Mouse (Mus musculus) hindbrain, embryonic 16.5 days (tissue): ENCODE measurements around the gene Qdpr. TPM values are rescaled to one million over a fixed set of nuclear protein-coding genes. Genes with fewer than 3 reads are reported as not detected.
A peak's percentile ranks its signal among the peaks of the same experiment; 100 is the strongest.

Experiments used
- ATAC-seq: fragments of 200-750 bp; cut with Nextera tagmentation; 2 replicates; pipeline ENCODE4 v1.8.0; 2017; ENCODE audit warnings: moderate TSS enrichment, moderate library complexity
- H3K27ac ChIP-seq: fragments of 300-500 bp; sonication (generic); 2 replicates; pipeline ENCODE4 v1.5.1; 2014; ENCODE audit warnings: low read depth, mild to moderate bottlenecking, control low read depth, low read length, moderate library complexity
- H3K27me3 ChIP-seq: fragments of 300-500 bp; sonication (generic); replicated peaks from 2 replicates; pipeline ENCODE4 v1.6.1; 2014; ENCODE audit warnings: low read length; ENCODE audit not compliant: control insufficient read depth, insufficient read depth
- H3K36me3 ChIP-seq: fragments of 300-500 bp; sonication (generic); 2 replicates; pipeline ENCODE4 v1.6.1; 2014; ENCODE audit warnings: mild to moderate bottlenecking, low read length, moderate library complexity, mixed read lengths; ENCODE audit not compliant: control insufficient read depth, insufficient read depth
- H3K4me1 ChIP-seq: fragments of 300-500 bp; sonication (generic); 2 replicates; pipeline ENCODE4 v1.6.1; 2014; ENCODE audit warnings: low read depth, low read length; ENCODE audit not compliant: control insufficient read depth, insufficient read depth
- H3K4me2 ChIP-seq: fragments of 300-500 bp; sonication (generic); 2 replicates; pipeline ENCODE4 v1.6.1; 2014; ENCODE audit warnings: mild to moderate bottlenecking, low read length, control low read depth, moderate library complexity
- H3K4me3 ChIP-seq: fragments of 300-500 bp; sonication (generic); 2 replicates; pipeline ENCODE4 v1.5.1; 2014; ENCODE audit warnings: mild to moderate bottlenecking, low read length, control low read depth, moderate library complexity
- H3K9ac ChIP-seq: fragments of 300-500 bp; sonication (generic); 2 replicates; pipeline ENCODE4 v1.6.1; 2014; ENCODE audit warnings: low read depth, mild to moderate bottlenecking, control low read depth, low read length, moderate library complexity
- H3K9me3 ChIP-seq: fragments of 300-500 bp; sonication (generic); 2 replicates; pipeline ENCODE4 v1.6.1; 2014; ENCODE audit warnings: mild to moderate bottlenecking, low read length, moderate library complexity; ENCODE audit not compliant: control insufficient read depth
- WGBS: fragments of 180-500 bp; shearing (Covaris S2); extraction: QIAGEN DNeasy Blood & Tissue Kit; methylation state at CpG from one replicate; pipeline ENCODE4 v1.1.7; 2014; 5-methylcytosine and 5-hydroxymethylcytosine counted together
- polyA plus RNA-seq: library from polyadenylated mRNA; unstranded; fragments of >200 nt; fragmentation: Nextera tagmentation; extraction: Ambion mirVana; gene quantifications from 2 replicates; pipeline ENCODE4 v1.2.1, GENCODE M21; 2015

Qdpr gene
- polyA plus RNA-seq, 1 experiment from 2014 or later, result 154 TPM

DNA sequence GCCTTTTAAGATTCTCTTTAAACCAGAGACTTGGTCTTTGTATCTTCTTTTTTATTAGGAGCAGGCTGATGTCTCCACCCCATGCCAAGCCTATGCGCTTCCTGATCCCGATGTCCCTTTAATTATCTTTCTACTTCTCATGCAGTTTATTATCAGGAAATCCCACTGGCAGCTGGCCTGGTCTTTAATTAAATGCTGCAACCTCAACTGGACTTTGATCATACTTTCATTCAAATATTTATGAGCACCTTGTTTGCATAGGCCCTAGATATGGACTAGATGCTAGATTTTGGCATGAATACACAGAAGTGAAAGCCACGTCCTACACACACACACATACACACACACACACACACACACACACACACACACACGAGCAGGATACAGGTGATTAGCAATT is 41.7 kb upstream of the Qdpr start:
- no peak overlapping the region for H3K9ac ChIP-seq
- H3K27me3 ChIP-seq, result 0 out of 2 replicates have a peak, but pooled peaks cover 2% of the 10 kb centered on the region
- no peak overlapping the region for H3K27ac ChIP-seq
- H3K4me1 ChIP-seq, result peaks cover 3% of the 10 kb centered on the region
- 85% methylated on average over 4 of the region's 4 CpGs for WGBS
- no peak overlapping the region for H3K4me3 ChIP-seq
- H3K4me2 ChIP-seq, result no peak overlapping the region
- no peaks in the 10 kb centered on the region for H3K36me3 ChIP-seq
- H3K9me3 ChIP-seq, result no peaks in the 10 kb centered on the region
- ATAC-seq, result no peak

DNA sequence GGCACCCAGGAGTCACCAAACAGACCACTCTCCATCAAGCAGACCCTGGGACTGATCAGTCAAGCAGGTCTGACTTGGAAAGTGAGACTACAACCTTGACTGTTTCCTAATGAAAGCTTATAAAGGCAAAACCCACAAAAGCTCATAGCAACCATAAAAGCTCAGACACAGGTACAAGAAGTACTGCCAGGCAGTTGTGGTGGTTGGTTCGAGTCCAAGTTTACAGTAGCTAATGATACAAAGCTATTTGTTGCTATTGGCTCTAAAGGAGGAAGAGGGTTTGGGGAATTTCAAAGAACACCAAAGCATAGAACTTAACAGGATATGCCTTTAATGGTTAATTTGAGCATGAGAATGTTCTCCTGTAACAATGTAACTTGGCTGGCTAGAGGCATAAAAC is 33.6 kb upstream of the Qdpr start:
- no peak overlapping the region for H3K4me2 ChIP-seq
- H3K4me3 ChIP-seq, result no peak overlapping the region
- H3K9ac ChIP-seq, result no peak overlapping the region
- H3K9me3 ChIP-seq, result no peaks in the 10 kb centered on the region
- 89% methylated on average over 1 of the region's 1 CpGs for WGBS
- H3K36me3 ChIP-seq, result no peaks in the 10 kb centered on the region
- no peak for ATAC-seq
- no peaks in the 10 kb centered on the region for H3K4me1 ChIP-seq
- H3K27me3 ChIP-seq, result peaks cover 2% of the 10 kb centered on the region; the same call in 1 of the 2 replicates
- no peak overlapping the region for H3K27ac ChIP-seq

DNA sequence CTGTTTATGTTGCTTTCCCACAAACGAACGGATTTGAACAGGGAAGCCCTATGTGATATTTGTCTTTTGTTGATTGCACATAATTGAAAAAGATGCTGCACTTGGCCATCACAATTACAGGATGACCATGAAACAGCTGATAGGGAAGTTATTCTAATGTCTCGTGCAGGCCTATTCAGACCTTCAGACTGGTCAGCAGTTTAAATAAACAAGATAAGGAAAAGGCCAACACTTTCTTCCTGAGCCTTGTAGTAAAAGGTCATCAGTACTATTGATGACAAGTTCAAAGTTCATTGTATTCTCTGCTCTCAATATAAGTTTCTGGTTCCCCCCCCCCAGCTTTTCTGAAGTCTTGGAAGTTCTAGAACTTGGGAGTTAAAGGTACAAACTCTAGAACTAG is 32.6 kb upstream of the Qdpr start:
- Histone ChIP-seq H3K4me3 (no peak overlapping the region), H3K27me3 (peaks cover 2% of the 10 kb centered on the region; the same call in 1 of the 2 replicates), H3K9ac (no peak overlapping the region), H3K4me2 (no peak overlapping the region), H3K9me3 (no peaks in the 10 kb centered on the region), H3K4me1 (no peaks in the 10 kb centered on the region), H3K27ac (no peak overlapping the region), H3K36me3 (no peaks in the 10 kb centered on the region)
- 79% methylated on average over 3 of the region's 3 CpGs for WGBS
- no peak for ATAC-seq

DNA sequence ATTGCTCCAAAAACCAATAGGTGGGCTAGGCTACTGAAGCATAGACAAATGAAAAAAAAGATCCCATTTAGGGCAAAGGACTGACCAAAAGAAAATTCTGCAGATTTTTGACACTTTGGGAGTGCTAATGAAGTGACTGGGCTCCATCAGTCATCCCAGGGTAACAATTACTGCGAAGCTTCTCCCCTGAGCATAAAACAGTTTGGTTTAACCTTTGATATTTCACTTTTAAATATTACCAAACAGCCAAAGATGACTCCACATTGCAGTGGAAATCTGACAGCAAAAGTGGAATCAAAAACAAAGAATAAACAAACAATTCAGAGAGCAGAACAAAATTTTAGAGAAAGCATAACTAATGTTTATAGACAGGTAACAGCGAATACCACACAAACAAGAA is 31.1 kb upstream of the Qdpr start:
- Histone ChIP-seq H3K4me1 (peaks cover 4% of the 10 kb centered on the region; the same call in 1 of the 2 replicates), H3K9me3 (no peaks in the 10 kb centered on the region), H3K9ac (no peak overlapping the region), H3K36me3 (no peaks in the 10 kb centered on the region), H3K27me3 (no peaks in the 10 kb centered on the region; the same call in 1 of the 2 replicates), H3K27ac (no peak overlapping the region), H3K4me3 (no peak overlapping the region), H3K4me2 (no peak overlapping the region)
- 86% methylated on average over 2 of the region's 2 CpGs for WGBS
- ATAC-seq, result no peak

DNA sequence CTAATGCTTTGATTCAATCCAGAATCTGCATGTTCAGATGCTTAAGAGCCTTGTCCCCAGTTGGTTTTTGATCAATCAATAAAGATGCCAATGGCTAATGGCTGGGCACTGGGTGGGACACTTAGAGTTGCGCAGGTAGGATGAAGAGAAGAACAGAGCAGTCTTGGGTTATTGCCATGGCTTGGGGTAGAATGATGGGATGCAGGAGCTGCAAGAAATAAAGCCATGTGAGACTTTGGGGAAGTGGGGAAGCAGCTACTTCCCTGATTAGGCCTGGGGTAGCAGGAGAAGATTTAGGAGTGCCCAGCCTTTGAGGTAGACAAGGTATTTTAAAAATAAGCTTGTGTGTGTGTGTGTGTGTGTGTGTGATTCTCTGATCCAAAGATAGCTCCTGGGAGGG is 30.0 kb upstream of the Qdpr start:
- no peak for ATAC-seq

DNA sequence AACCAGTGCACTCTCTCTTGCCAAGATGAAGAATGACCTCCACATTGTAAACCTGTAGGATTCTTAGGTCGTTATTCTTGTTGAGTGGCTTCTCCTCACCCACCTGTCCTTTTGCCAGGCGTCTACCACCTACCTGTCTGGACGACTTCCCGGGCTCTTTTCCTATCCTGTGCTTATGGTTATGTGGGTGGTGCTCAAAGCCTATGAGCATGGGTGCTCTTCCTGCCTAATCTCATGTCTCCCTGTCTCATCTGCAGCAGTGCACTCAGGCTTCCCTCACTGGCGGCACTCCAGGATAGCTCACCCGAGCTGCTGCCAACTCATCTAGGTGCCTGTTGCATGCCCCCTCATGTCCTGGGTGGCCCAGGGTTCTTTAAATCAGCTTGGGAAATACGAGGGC is 27.6 kb upstream of the Qdpr start:
- Histone ChIP-seq H3K4me3 (no peak overlapping the region), H3K4me2 (no peak overlapping the region), H3K4me1 (peaks cover 6% of the 10 kb centered on the region; the same call in 1 of the 2 replicates), H3K27me3 (no peaks in the 10 kb centered on the region; the same call in 1 of the 2 replicates), H3K36me3 (no peaks in the 10 kb centered on the region), H3K9ac (no peak overlapping the region), H3K27ac (no peak overlapping the region), H3K9me3 (no peaks in the 10 kb centered on the region)
- 83% methylated on average over 7 of the region's 7 CpGs for WGBS
- no peak for ATAC-seq

More for the DNA sequence above, 30.0 kb upstream of the Qdpr start:
- no peaks in the 10 kb centered on the region for H3K9me3 ChIP-seq
- WGBS, result 91% methylated on average over 1 of the region's 1 CpGs
- no peaks in the 10 kb centered on the region; the same call in 1 of the 2 replicates for H3K27me3 ChIP-seq
- H3K27ac ChIP-seq, result no peak overlapping the region
- H3K4me2 ChIP-seq, result no peak overlapping the region
- no peaks in the 10 kb centered on the region for H3K36me3 ChIP-seq
- no peak overlapping the region for H3K9ac ChIP-seq
- H3K4me3 ChIP-seq, result no peak overlapping the region
- peaks cover 6% of the 10 kb centered on the region; the same call in 1 of the 2 replicates for H3K4me1 ChIP-seq

DNA sequence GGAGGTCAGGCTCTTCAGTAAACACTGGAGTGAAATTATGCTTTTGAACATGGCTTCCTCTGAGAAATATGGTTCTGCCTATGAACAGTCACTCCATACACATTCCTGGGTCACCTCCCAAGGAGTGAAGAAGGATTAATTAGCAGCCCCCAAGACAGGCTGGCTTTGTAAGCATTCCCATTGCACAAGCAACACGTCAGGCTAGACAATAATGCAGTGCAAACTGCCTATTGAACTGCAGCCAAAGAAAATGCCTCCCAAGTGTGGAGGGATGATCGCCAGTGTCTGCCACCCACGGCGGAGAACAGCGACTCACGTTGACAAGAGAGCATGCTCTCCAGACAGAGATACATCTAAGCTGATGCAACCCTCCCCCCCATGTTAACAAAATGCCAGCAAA is 26.3 kb upstream of the Qdpr start:
- Histone ChIP-seq H3K27me3 (no peaks in the 10 kb centered on the region; the same call in 1 of the 2 replicates), H3K36me3 (no peaks in the 10 kb centered on the region), H3K4me1 (peaks cover 6% of the 10 kb centered on the region; the same call in 1 of the 2 replicates), H3K27ac (no peak overlapping the region), H3K9me3 (no peaks in the 10 kb centered on the region), H3K4me2 (peak overlapping the region; percentile 23), H3K9ac (no peak overlapping the region), H3K4me3 (no peak overlapping the region)
- ATAC-seq, result 0 out of 2 replicates have a peak, but pooled peaks have one; percentile 14
- WGBS, result 23% methylated on average over 6 of the region's 6 CpGs

DNA sequence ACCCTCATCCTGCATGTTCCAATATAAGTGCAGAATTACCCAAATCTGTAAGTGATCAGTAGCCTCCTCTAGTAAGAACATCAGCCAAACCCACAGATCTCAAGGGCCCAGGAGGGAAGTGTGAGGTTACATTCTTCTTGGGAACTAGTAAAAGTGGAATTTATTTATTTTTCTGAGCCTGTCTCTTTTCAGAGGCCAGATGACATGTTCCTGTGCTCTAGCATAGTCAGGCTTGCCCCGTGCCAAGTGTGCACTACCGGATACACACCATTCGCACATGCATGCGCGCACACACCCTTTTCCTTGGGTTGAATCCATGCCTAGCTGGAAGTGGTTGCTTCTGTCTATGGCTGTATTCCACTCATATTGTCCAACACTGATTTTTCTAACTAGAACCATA is 25.7 kb upstream of the Qdpr start:
- ATAC-seq, result no peak
- no peak overlapping the region for H3K27ac ChIP-seq
- 83% methylated on average over 5 of the region's 5 CpGs for whole genome bisulfite sequencing

DNA sequence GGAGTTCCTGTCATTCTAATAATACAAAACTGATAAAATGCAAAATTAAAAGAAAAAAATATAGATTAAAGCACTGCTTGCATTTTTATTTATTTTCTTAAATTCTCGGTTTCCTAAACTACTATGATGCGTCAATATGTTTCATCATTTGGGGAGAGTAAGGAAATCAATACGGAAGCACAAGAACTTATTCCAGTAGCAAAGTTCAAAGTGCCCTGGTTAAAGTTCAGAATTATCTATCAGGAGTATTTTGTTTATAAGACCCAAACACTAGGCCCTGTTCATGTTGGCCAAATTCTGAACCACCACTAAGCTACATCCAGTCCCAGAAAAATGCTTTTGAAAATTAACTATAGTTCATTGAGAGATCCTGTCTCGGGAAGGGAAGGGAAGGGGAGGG is 24.7 kb upstream of the Qdpr start:
- Histone ChIP-seq H3K4me2 (no peak overlapping the region), H3K4me1 (peaks cover 6% of the 10 kb centered on the region; the same call in 1 of the 2 replicates), H3K9ac (no peak overlapping the region), H3K27me3 (no peaks in the 10 kb centered on the region; the same call in 1 of the 2 replicates), H3K36me3 (no peaks in the 10 kb centered on the region), H3K27ac (no peak overlapping the region), H3K4me3 (no peak overlapping the region), H3K9me3 (no peaks in the 10 kb centered on the region)
- ATAC-seq, result no peak
- WGBS, result 79% methylated on average over 3 of the region's 4 CpGs

More for the DNA sequence above, 25.7 kb upstream of the Qdpr start:
- Histone ChIP-seq H3K27me3 (no peaks in the 10 kb centered on the region; the same call in 1 of the 2 replicates), H3K9me3 (no peaks in the 10 kb centered on the region), H3K4me1 (peaks cover 6% of the 10 kb centered on the region; the same call in 1 of the 2 replicates), H3K4me2 (no peak overlapping the region), H3K36me3 (no peaks in the 10 kb centered on the region), H3K9ac (no peak overlapping the region), H3K4me3 (no peak overlapping the region)
